Mouse (Mus musculus) forebrain, embryonic 14.5 days (tissue): ENCODE data around the gene Gm17949. TPM values are rescaled to one million over a fixed set of nuclear protein-coding genes. Genes with fewer than 3 reads are reported as not detected.

Experiments used
- ATAC-seq: fragments of 200-750 bp; cut with Nextera tagmentation; 2 replicates; pipeline ENCODE4 v1.8.0; 2017; ENCODE audit warnings: mild to moderate bottlenecking, moderate library complexity
- DNase-seq: peaks from one replicate; pipeline ENCODE4 v3.0.0-alpha.2; 2015; ENCODE audit warnings: low spot score
- H3K27ac ChIP-seq: fragments of 300-500 bp; sonication (generic); 2 replicates; pipeline ENCODE4 v1.5.1; 2014; ENCODE audit warnings: low read depth, mild to moderate bottlenecking, control low read depth, low read length, moderate library complexity
- H3K27me3 ChIP-seq: fragments of 300-500 bp; sonication (generic); replicated peaks from 2 replicates; pipeline ENCODE4 v1.6.1; 2014; ENCODE audit warnings: low read length, control low read depth, mixed read lengths; ENCODE audit not compliant: control insufficient read depth, insufficient read depth
- H3K36me3 ChIP-seq: fragments of 300-500 bp; sonication (generic); 2 replicates; pipeline ENCODE4 v1.6.1; 2014; ENCODE audit warnings: low read length, control low read depth; ENCODE audit not compliant: control insufficient read depth, insufficient read depth
- H3K4me1 ChIP-seq: fragments of 300-500 bp; sonication (generic); 2 replicates; pipeline ENCODE4 v1.6.1; 2014; ENCODE audit warnings: antibody characterized with exemption, low read length, control low read depth; ENCODE audit not compliant: control insufficient read depth, insufficient read depth
- H3K4me2 ChIP-seq: fragments of 300-500 bp; sonication (generic); 2 replicates; pipeline ENCODE4 v1.6.1; 2014; ENCODE audit warnings: mild to moderate bottlenecking, control low read depth, low read length
- H3K4me3 ChIP-seq: fragments of 300-500 bp; sonication (generic); 2 replicates; pipeline ENCODE4 v1.5.1; 2014; ENCODE audit warnings: low read depth, low read length, control low read depth
- H3K9ac ChIP-seq: fragments of 300-500 bp; sonication (generic); 2 replicates; pipeline ENCODE4 v1.6.1; 2014; ENCODE audit warnings: mild to moderate bottlenecking, low read length, control low read depth, moderate library complexity
- H3K9me3 ChIP-seq: fragments of 300-500 bp; sonication (generic); replicated peaks from 2 replicates; pipeline ENCODE4 v1.6.1; 2016; ENCODE audit warnings: low read length, control low read depth, mixed read lengths; ENCODE audit not compliant: control insufficient read depth
- WGBS: fragments of 180-500 bp; shearing (Covaris S2); extraction: QIAGEN DNeasy Blood & Tissue Kit; methylation state at CpG from one replicate; pipeline ENCODE4 v1.1.7; 2014; 5-methylcytosine and 5-hydroxymethylcytosine counted together
- polyA plus RNA-seq: library from polyadenylated mRNA; unstranded; fragments of >200 nt; fragmentation: Nextera tagmentation; extraction: Ambion mirVana; gene quantifications from 2 replicates; pipeline ENCODE4 v1.2.1, GENCODE M21; 2014

Gene Gm17949
- polyA plus RNA-seq, 1 experiment from 2014 or later, result 0.14 TPM

DNA sequence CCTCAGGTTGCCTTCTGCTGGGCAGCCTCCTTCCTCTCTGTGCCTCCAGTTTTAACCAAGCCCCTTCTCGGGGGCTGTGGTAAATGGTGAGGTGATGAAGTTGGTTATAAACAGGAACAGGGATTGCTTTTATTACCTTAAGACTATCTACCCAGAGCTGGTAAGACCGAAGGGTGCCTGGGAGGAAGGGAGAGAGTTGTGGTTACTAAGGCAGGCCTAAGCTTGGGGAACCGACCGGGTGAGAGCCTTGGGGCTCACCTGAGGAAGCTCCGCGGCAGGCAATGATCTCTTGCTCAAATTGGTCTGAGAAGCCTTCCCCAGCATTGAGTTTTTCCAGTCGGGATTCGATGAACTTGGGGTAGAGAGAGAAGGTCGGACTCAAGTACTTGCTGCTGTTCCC lies 59.0 kb downstream of the Gm17949 start:
- no peaks in the 10 kb centered on the region for H3K27me3 ChIP-seq
- peak overlapping the region; percentile 40 for H3K4me2 ChIP-seq
- no peak overlapping the region for H3K27ac ChIP-seq
- no peaks in the 10 kb centered on the region for H3K4me1 ChIP-seq
- DNase-seq (no peak), ATAC-seq (no peak)
- H3K9ac ChIP-seq, result peak overlapping the region; percentile 30; the same call in 1 of the 2 replicates
- H3K36me3 ChIP-seq, result no peaks in the 10 kb centered on the region
- 13% methylated on average over 9 of the region's 9 CpGs for WGBS
- H3K4me3 ChIP-seq, result peak overlapping the region; percentile 10
- no peaks in the 10 kb centered on the region for H3K9me3 ChIP-seq

DNA sequence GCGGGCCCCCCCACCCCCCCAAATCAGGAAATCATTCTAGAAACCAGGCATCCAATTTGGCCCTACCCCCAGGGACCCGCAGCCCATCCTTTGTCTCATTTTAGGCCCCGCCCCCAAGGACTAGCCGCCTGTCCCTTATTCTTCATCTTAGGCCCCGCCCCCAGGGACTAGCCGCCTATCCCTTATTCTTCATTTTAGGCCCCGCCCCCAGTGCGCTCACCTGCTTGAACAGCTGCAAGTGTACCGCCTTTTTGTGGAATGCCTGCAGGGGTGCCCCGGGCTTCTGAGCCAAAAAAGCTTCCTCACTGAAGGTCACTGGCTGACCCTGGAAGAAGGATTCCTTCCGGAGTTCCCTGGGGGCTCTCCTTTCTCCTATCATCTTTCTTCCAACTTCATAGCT lies 59.4 kb downstream of the Gm17949 start:
- ATAC-seq (peak; percentile 64), DNase-seq (peak; percentile 72)
- H3K27me3 ChIP-seq, result no peaks in the 10 kb centered on the region
- H3K4me2 ChIP-seq, result peak overlapping the region; percentile 40
- peak overlapping the region; percentile 10 for H3K4me3 ChIP-seq
- H3K36me3 ChIP-seq, result no peaks in the 10 kb centered on the region
- no peaks in the 10 kb centered on the region for H3K9me3 ChIP-seq
- no peaks in the 10 kb centered on the region for H3K4me1 ChIP-seq
- no peak overlapping the region for H3K27ac ChIP-seq
- WGBS, result 4% methylated on average over 11 of the region's 11 CpGs
- no peak overlapping the region for H3K9ac ChIP-seq

Other genes starting within 250 kb of the Gm17949 start
- 48.2 and 57.3 TPM in 2 replicates for gene Dus3l, start 246.7 kb upstream of the Gm17949 start, polyA plus RNA-seq
- 0.42 and 0.52 TPM in 2 replicates for gene Prr22, start 241.2 kb upstream of the Gm17949 start, polyA plus RNA-seq
- gene Rfx2, start 180.5 kb upstream of the Gm17949 start, polyA plus RNA-seq, result 2.2 and 3.2 TPM in 2 replicates
- not detected in 2 replicates for gene Acsbg2, start 137.0 kb upstream of the Gm17949 start, polyA plus RNA-seq
- 0.08 and 0.19 TPM in 2 replicates for gene 1700061G19Rik, start 136.0 kb upstream of the Gm17949 start, polyA plus RNA-seq
- 45.6 and 52.3 TPM in 2 replicates for gene Mllt1, start 76.1 kb upstream of the Gm17949 start, polyA plus RNA-seq
- gene Acer1, start 29.3 kb upstream of the Gm17949 start, polyA plus RNA-seq, result not detected in 2 replicates
- 173 and 209 TPM in 2 replicates for gene Clpp, start 21.2 kb upstream of the Gm17949 start, polyA plus RNA-seq
- gene Alkbh7, start 14.1 kb upstream of the Gm17949 start, polyA plus RNA-seq, result 41.9 and 44.8 TPM in 2 replicates
- gene Pspn, start 11.5 kb upstream of the Gm17949 start, polyA plus RNA-seq, result 0.70 TPM in 2 replicates
- 70.7 and 78.9 TPM in 2 replicates for gene Gtf2f1, start 181 bp upstream of the Gm17949 start, polyA plus RNA-seq
- 24.6 and 26.0 TPM in 2 replicates for gene Khsrp, start 20.1 kb downstream of the Gm17949 start, polyA plus RNA-seq
- not detected in 2 replicates for gene Slc25a41, start 30.2 kb downstream of the Gm17949 start, polyA plus RNA-seq
- gene Crb3, start 47.6 kb downstream of the Gm17949 start, polyA plus RNA-seq, result 1.9 and 2.0 TPM in 2 replicates
- gene Slc25a23, start 48.4 kb downstream of the Gm17949 start, polyA plus RNA-seq, result 25.7 and 27.2 TPM in 2 replicates
- gene Dennd1c, start 67.0 kb downstream of the Gm17949 start, polyA plus RNA-seq, result 3.6 and 4.1 TPM in 2 replicates
- 229 and 249 TPM in 2 replicates for gene Tubb4a, start 76.3 kb downstream of the Gm17949 start, polyA plus RNA-seq
- 6.7 and 7.7 TPM in 2 replicates for gene Tnfsf9, start 93.9 kb downstream of the Gm17949 start, polyA plus RNA-seq
- gene Cd70, start 138.3 kb downstream of the Gm17949 start, polyA plus RNA-seq, result 0.27 and 0.50 TPM in 2 replicates
- not detected in 2 replicates for gene Tnfsf14, start 182.7 kb downstream of the Gm17949 start, polyA plus RNA-seq
- gene C3, start 216.7 kb downstream of the Gm17949 start, polyA plus RNA-seq, result 0.71 and 0.90 TPM in 2 replicates
- 19.3 and 19.6 TPM in 2 replicates for gene Gpr108, start 237.0 kb downstream of the Gm17949 start, polyA plus RNA-seq
- gene Trip10, start 238.0 kb downstream of the Gm17949 start, polyA plus RNA-seq, result 10.4 and 11.8 TPM in 2 replicates